Mouse (Mus musculus): ENCODE measurements around the gene Cyp4a12b. TPM values are rescaled to one million over a fixed set of nuclear protein-coding genes. Genes with fewer than 3 reads are reported as not detected.

The Cyp4a12b gene
- 0.92 TPM for polyA plus RNA-seq (2014; fragmentation: Illumina TruSeq; extraction: RNeasy Lipid Tissue Mini Kit (QIAGEN cat#74804); ENCODE audit: insufficient read depth, low read depth, low replicate concordance)

DNA sequence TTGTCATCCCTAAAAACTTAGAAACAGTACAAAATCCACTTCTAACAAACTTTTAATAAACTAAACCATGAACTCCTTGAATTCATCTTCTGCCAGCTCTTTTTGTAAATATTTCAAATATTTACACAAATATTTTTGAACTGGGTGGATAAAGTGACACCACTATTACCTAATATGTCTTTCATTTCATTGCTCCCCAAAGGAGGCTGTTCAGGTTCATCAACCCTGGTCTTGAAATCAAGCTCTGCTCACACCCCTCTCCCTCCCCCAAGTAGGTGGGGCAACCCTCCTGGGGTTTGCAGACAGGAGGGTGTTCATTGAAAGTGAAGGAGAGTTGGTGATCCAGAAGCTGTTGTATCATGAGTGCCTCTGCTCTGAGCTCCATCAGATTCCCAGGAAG lies at the start of gene Cyp4a12b:
Gene Cyp4a12b, plus strand, starts transcription at position 301 of the 400 bp plus-strand sequence.

DNA sequence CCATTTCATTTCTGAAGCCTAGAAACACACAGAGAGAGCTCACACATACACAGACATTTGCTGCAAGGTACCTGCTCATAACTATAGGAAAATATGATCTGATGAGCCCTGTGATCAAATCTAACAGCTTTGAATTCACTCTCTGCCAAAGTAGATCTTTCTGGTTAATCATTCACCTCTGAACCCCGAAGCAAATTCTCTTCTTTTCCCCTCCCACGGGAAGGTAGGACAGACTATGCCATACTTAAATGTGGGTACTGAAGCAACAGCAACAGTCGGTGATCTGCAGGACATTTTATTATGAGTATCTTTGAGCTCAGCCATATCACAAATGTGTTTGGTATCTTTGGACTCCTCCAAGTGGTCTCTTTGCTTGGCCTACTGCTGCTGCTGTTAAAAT lies 40.9 kb downstream of the Cyp4a12b start, which contains the start of gene Cyp4a30b:
Gene Cyp4a30b, plus strand, starts transcription at position 301 of the 400 bp plus-strand sequence.

Other genes with a start within 250 kb of the Cyp4a12b start
- gene Cyp4a29, start 169.5 kb upstream of the Cyp4a12b start, polyA plus RNA-seq (2014; fragmentation: Illumina TruSeq; extraction: RNeasy Lipid Tissue Mini Kit (QIAGEN cat#74804); ENCODE audit: insufficient read depth, low read depth, low replicate concordance) = not detected
- not detected for gene Cyp4a12a, start 112.6 kb upstream of the Cyp4a12b start, polyA plus RNA-seq (2014; fragmentation: Illumina TruSeq; extraction: RNeasy Lipid Tissue Mini Kit (QIAGEN cat#74804); ENCODE audit: insufficient read depth, low read depth, low replicate concordance)
- gene Cyp4a30b, start 41.0 kb downstream of the Cyp4a12b start, polyA plus RNA-seq (2014; fragmentation: Illumina TruSeq; extraction: RNeasy Lipid Tissue Mini Kit (QIAGEN cat#74804); ENCODE audit: insufficient read depth, low read depth, low replicate concordance) = not detected
- not detected for gene Cyp4a14, start 84.5 kb downstream of the Cyp4a12b start, polyA plus RNA-seq (2014; fragmentation: Illumina TruSeq; extraction: RNeasy Lipid Tissue Mini Kit (QIAGEN cat#74804); ENCODE audit: insufficient read depth, low read depth, low replicate concordance)
- not detected for gene Cyp4a10, start 106.6 kb downstream of the Cyp4a12b start, polyA plus RNA-seq (2014; fragmentation: Illumina TruSeq; extraction: RNeasy Lipid Tissue Mini Kit (QIAGEN cat#74804); ENCODE audit: insufficient read depth, low read depth, low replicate concordance)
- not detected for gene Cyp4a31, start 152.0 kb downstream of the Cyp4a12b start, polyA plus RNA-seq (2014; fragmentation: Illumina TruSeq; extraction: RNeasy Lipid Tissue Mini Kit (QIAGEN cat#74804); ENCODE audit: insufficient read depth, low read depth, low replicate concordance)
- gene Cyp4a32, start 189.3 kb downstream of the Cyp4a12b start, polyA plus RNA-seq (2014; fragmentation: Illumina TruSeq; extraction: RNeasy Lipid Tissue Mini Kit (QIAGEN cat#74804); ENCODE audit: insufficient read depth, low read depth, low replicate concordance) = not detected
- 531 TPM for gene Cyp4b1, start 236.1 kb downstream of the Cyp4a12b start, polyA plus RNA-seq (2014; fragmentation: Illumina TruSeq; extraction: RNeasy Lipid Tissue Mini Kit (QIAGEN cat#74804); ENCODE audit: insufficient read depth, low read depth, low replicate concordance)